9 mouse cellular contexts compared by ENCODE assay signal in the genomic region with DNA sequence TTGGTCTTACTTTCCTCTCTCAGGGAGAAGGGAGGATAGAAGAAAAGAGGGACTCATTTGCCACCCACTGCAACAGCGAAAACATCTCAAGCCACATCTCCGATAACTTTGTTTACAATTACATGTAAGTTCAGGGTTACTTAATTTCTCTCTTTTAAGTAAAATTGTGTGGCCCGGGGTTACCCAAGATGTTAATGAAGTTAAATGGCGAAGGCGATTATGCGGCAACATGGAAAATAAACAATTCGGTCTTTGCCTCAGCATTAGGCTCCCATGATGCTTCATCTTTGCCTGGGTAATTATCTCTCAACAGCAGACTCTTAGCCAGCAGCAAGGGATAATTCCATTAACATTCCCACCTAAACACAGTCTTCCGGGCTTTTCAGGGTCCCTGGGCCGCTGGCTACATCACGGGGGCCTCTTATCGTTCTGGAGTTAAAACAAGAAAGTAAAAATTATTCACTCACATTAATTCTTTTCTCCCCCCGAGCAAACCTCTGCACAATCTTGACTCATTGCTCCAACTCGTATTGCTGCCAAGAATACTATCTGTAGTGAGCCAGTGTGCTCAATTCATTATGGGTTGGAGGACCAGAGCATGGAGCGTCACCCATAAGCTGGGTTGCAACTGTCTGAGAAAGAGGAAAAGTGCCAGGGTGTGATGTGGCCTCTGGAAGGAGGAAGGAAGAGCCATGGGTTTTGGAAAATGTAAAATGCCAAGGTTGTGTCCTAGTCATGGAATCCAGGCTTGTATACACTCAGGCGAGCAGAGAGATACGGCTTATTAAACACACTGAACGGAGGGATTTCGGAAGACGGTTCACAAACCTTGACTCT.
DNase-seq lines count a peak whose midpoint lies in the region; ATAC-seq and TF ChIP-seq lines count a peak whose summit lies in the region.
"Had no signal": no experiment of that assay in that cellular context is flagged by ENCODE, and none has a peak within 500 bp of the region (broad histone marks: within the 10 kb centered on the region; RNA-seq: fewer than 3 reads in every experiment).

No protein-coding gene starts in this region.

- ATAC-seq in intestine, embryonic 14.5 days (replicated peaks; ENCODE audit: low FRiP score, low TSS enrichment, low read depth): no peak
- ATAC-seq in intestine, postnatal 0 days: no peak
- no peak for ATAC-seq in liver, embryonic 13.5 days (ENCODE audit: low read depth)
- ATAC-seq: forebrain, embryonic 16.5 days had no signal

- 63% methylated on average over 19 of the region's 19 CpGs for WGBS in intestine, embryonic 14.5 days
- 79% methylated on average over 19 of the region's 19 CpGs for WGBS in intestine, postnatal 0 days
- 79% methylated on average over 19 of the region's 19 CpGs for WGBS in liver, embryonic 13.5 days (ENCODE audit: insufficient replicate concordance)

- TF ChIP-seq CTCF in intestine, postnatal 0 days (IDR thresholded peaks at IDR 0.05; ENCODE audit: low read depth): no peak

- H3K36me3 ChIP-seq in intestine, embryonic 14.5 days (ENCODE audit: control insufficient read depth, insufficient read depth, low read length): no peaks in the 10 kb centered on the region
- H3K36me3 ChIP-seq in intestine, postnatal 0 days (ENCODE audit: control insufficient read depth, insufficient read depth): no peaks in the 10 kb centered on the region
- H3K36me3 ChIP-seq in liver, embryonic 13.5 days: no peaks in the 10 kb centered on the region
- H3K36me3 ChIP-seq: neural tube, embryonic 13.5 days had no signal

- H3K27ac ChIP-seq in intestine, embryonic 14.5 days (ENCODE audit: low read depth): peak overlapping the region; percentile 10; the same call in 1 of the 2 replicates
- H3K27ac ChIP-seq in intestine, postnatal 0 days (ENCODE audit: low read depth, low read length): no peak overlapping the region
- peak overlapping the region; percentile 57 for H3K27ac ChIP-seq in liver, embryonic 13.5 days
- H3K27ac ChIP-seq: neural tube, embryonic 13.5 days had no signal

- DNase-seq in intestine, embryonic 14.5 days (ENCODE audit: low spot score): no peak
- peak; percentile 18 for DNase-seq in MN1 (ENCODE audit: low spot score)
- peak; percentile 7 for DNase-seq in brain, adult 2 months (ENCODE audit: low read depth, low spot score)
- no peak for DNase-seq in liver, embryonic 13.5 days
- no peak for DNase-seq in layer of hippocampus, adult 9-10 months (ENCODE audit: low spot score)
- DNase-seq in cerebellum, adult 9-10 months: no peak

- no peak overlapping the region for H3K9ac ChIP-seq in intestine, embryonic 14.5 days (ENCODE audit: low read length)
- no peak overlapping the region for H3K9ac ChIP-seq in intestine, postnatal 0 days (ENCODE audit: low read depth, low read length)
- H3K9ac ChIP-seq in liver, embryonic 13.5 days: peak overlapping the region; percentile 5; the same call in 1 of the 2 replicates
- H3K9ac ChIP-seq: neural tube, embryonic 13.5 days had no signal

- no peaks in the 10 kb centered on the region for H3K27me3 ChIP-seq in intestine, embryonic 14.5 days (replicated peaks; ENCODE audit: control insufficient read depth, insufficient read depth, low read length)
- H3K27me3 ChIP-seq in intestine, postnatal 0 days (replicated peaks; ENCODE audit: control insufficient read depth, insufficient read depth, low read length): no peaks in the 10 kb centered on the region
- no peaks in the 10 kb centered on the region for H3K27me3 ChIP-seq in liver, embryonic 13.5 days
- H3K27me3 ChIP-seq: neural tube, embryonic 13.5 days had no signal

- no peaks in the 10 kb centered on the region for H3K9me3 ChIP-seq in intestine, embryonic 14.5 days (ENCODE audit: control insufficient read depth, low read length)
- no peaks in the 10 kb centered on the region for H3K9me3 ChIP-seq in intestine, postnatal 0 days (ENCODE audit: control insufficient read depth)
- no peaks in the 10 kb centered on the region for H3K9me3 ChIP-seq in liver, embryonic 13.5 days (replicated peaks)
- H3K9me3 ChIP-seq: neural tube, embryonic 13.5 days had no signal

- no peak overlapping the region for H3K4me2 ChIP-seq in intestine, embryonic 14.5 days (ENCODE audit: low read length)
- no peak overlapping the region for H3K4me2 ChIP-seq in intestine, postnatal 0 days (replicated peaks; ENCODE audit: low read depth)
- H3K4me2 ChIP-seq in liver, embryonic 13.5 days: no peak overlapping the region
- H3K4me2 ChIP-seq: neural tube, embryonic 13.5 days had no signal

- H3K4me1 ChIP-seq in intestine, embryonic 14.5 days (replicated peaks; ENCODE audit: control insufficient read depth, insufficient read depth, low read length): peaks cover 31% of the 10 kb centered on the region
- 0 out of 2 replicates have a peak, but pooled peaks cover 4% of the 10 kb centered on the region for H3K4me1 ChIP-seq in intestine, postnatal 0 days (replicated peaks; ENCODE audit: control insufficient read depth, insufficient read depth, low read length)
- H3K4me1 ChIP-seq in liver, embryonic 13.5 days (replicated peaks): peaks cover 49% of the 10 kb centered on the region

- H3K4me3 ChIP-seq in intestine, embryonic 14.5 days (ENCODE audit: low read depth, low read length): no peak overlapping the region
- no peak overlapping the region for H3K4me3 ChIP-seq in intestine, postnatal 0 days (ENCODE audit: low read depth, low read length)
- H3K4me3 ChIP-seq in liver, embryonic 13.5 days (replicated peaks): no peak overlapping the region
- H3K4me3 ChIP-seq: neural tube, embryonic 13.5 days had no signal

Comparison
In these comparisons a context has a peak if more than half of its experiments do, and no peak if none do; other contexts are left out.
1. DNase-seq: peak in MN1 (single experiment) and brain, adult 2 months (single experiment); none in intestine, embryonic 14.5 days (single experiment), liver, embryonic 13.5 days (single experiment), layer of hippocampus, adult 9-10 months (single experiment) and cerebellum, adult 9-10 months (single experiment).